Mouse (Mus musculus) forebrain, embryonic 15.5 days (tissue): ENCODE results near the gene Rhox13. TPM values are rescaled to one million over a fixed set of nuclear protein-coding genes. Genes with fewer than 3 reads are reported as not detected.

Source experiments
- ATAC-seq: fragments of 200-750 bp; cut with Nextera tagmentation; replicated peaks from 2 replicates; pipeline ENCODE4 v1.8.0; 2017; ENCODE audit warnings: mild to moderate bottlenecking, moderate TSS enrichment, moderate library complexity
- H3K27ac ChIP-seq: fragments of 300-500 bp; sonication (generic); replicated peaks from 2 replicates; pipeline ENCODE4 v1.5.1; 2015; ENCODE audit warnings: mild to moderate bottlenecking, inconsistent platforms
- H3K27me3 ChIP-seq: fragments of 300-500 bp; sonication (generic); 2 replicates; pipeline ENCODE4 v1.6.1; 2015; ENCODE audit warnings: inconsistent platforms
- H3K36me3 ChIP-seq: fragments of 300-500 bp; sonication (generic); 2 replicates; pipeline ENCODE4 v1.6.1; 2015; ENCODE audit warnings: mild to moderate bottlenecking, inconsistent platforms
- H3K4me1 ChIP-seq: fragments of 300-500 bp; sonication (generic); 2 replicates; pipeline ENCODE4 v1.6.1; 2015; ENCODE audit warnings: inconsistent platforms
- H3K4me2 ChIP-seq: fragments of 300-500 bp; sonication (generic); replicated peaks from 2 replicates; pipeline ENCODE4 v1.6.1; 2015; ENCODE audit warnings: mild to moderate bottlenecking, inconsistent platforms
- H3K4me3 ChIP-seq: fragments of 300-500 bp; sonication (generic); 2 replicates; pipeline ENCODE4 v1.5.1; 2015; ENCODE audit warnings: mild to moderate bottlenecking, inconsistent platforms
- H3K9ac ChIP-seq: fragments of 300-500 bp; sonication (generic); replicated peaks from 2 replicates; pipeline ENCODE4 v1.6.1; 2015; ENCODE audit warnings: mild to moderate bottlenecking, inconsistent platforms
- H3K9me3 ChIP-seq: fragments of 300-500 bp; sonication (generic); 2 replicates; pipeline ENCODE4 v1.6.1; 2016; ENCODE audit warnings: inconsistent platforms
- WGBS: fragments of 180-500 bp; shearing (Covaris S2); methylation state at CpG from one replicate; pipeline ENCODE4 v1.1.7; 2015; ENCODE audit warnings: mixed read lengths; 5-methylcytosine and 5-hydroxymethylcytosine counted together
- polyA plus RNA-seq: library from polyadenylated mRNA; unstranded; fragments of >200 nt; fragmentation: Nextera tagmentation; extraction: Ambion mirVana; gene quantifications from 2 replicates; pipeline ENCODE4 v1.2.1, GENCODE M21; 2015

The Rhox13 gene
- polyA plus RNA-seq = not detected in 2 replicates

GRCm38 (mm10) chrX:38120982-38121381 is at the start of gene Rhox13:
Gene Rhox13 (plus strand): TSS chrX:38121219.
- 96% methylated on average over 20 of the region's 20 CpGs for WGBS
- Histone ChIP-seq H3K4me1 (no peaks in the 10 kb centered on the region), H3K9ac (no peak within 1 kb of the TSS), H3K4me2 (no peak within 1 kb of the TSS), H3K4me3 (no peak within 1 kb of the TSS), H3K27ac (no peak within 1 kb of the TSS), H3K36me3 (no peaks in the 10 kb centered on the region), H3K9me3 (peaks cover 6% of the 10 kb centered on the region; the same call in 1 of the 2 replicates), H3K27me3 (no peaks in the 10 kb centered on the region)
- no peak for ATAC-seq

- Histone ChIP-seq H3K9ac (no peak overlapping the region), H3K4me1 (no peaks in the 10 kb centered on the region), H3K27me3 (no peaks in the 10 kb centered on the region), H3K4me3 (no peak overlapping the region), H3K27ac (no peak overlapping the region), H3K9me3 (no peaks in the 10 kb centered on the region), H3K36me3 (no peaks in the 10 kb centered on the region), H3K4me2 (no peak overlapping the region)
- 16% methylated on average over 12 of the region's 12 CpGs for WGBS
- ATAC-seq = no peak
These were observed 36.8 kb upstream of the Rhox13 start for GRCm38 (mm10) chrX:38084226-38084625.

GRCm38 (mm10) chrX:38085041-38085440 is 36.0 kb upstream of the Rhox13 start, which contains the start of gene Rhox11:
Gene Rhox11 (minus strand): TSS chrX:38085141.
- ATAC-seq = no peak
- no peaks in the 10 kb centered on the region for H3K9me3 ChIP-seq
- H3K4me2 ChIP-seq = no peak within 1 kb of the TSS
- no peaks in the 10 kb centered on the region for H3K36me3 ChIP-seq
- H3K4me3 ChIP-seq = no peak within 1 kb of the TSS
- no peaks in the 10 kb centered on the region for H3K27me3 ChIP-seq
- WGBS = 84% methylated on average over 9 of the region's 9 CpGs
- no peaks in the 10 kb centered on the region for H3K4me1 ChIP-seq
- no peak within 1 kb of the TSS for H3K27ac ChIP-seq
- no peak within 1 kb of the TSS for H3K9ac ChIP-seq

GRCm38 (mm10) chrX:38110807-38111206 is 10.2 kb upstream of the Rhox13 start, which contains the start of gene Rhox12:
Gene Rhox12 (minus strand): TSS chrX:38110907.
- Histone ChIP-seq H3K27me3 (no peaks in the 10 kb centered on the region), H3K9me3 (no peaks in the 10 kb centered on the region), H3K4me1 (no peaks in the 10 kb centered on the region), H3K4me3 (no peak within 1 kb of the TSS), H3K36me3 (no peaks in the 10 kb centered on the region), H3K4me2 (no peak within 1 kb of the TSS), H3K9ac (no peak within 1 kb of the TSS), H3K27ac (no peak within 1 kb of the TSS)
- ATAC-seq = no peak
- WGBS = 72% methylated on average over 4 of the region's 4 CpGs

GRCm38 (mm10) chrX:38121478-38121877 is 459 bp downstream of the Rhox13 start:
- ATAC-seq = no peak
- Histone ChIP-seq H3K9ac (no peak overlapping the region), H3K9me3 (peaks cover 6% of the 10 kb centered on the region; the same call in 1 of the 2 replicates), H3K4me3 (no peak overlapping the region), H3K36me3 (no peaks in the 10 kb centered on the region), H3K4me1 (no peaks in the 10 kb centered on the region), H3K27me3 (no peaks in the 10 kb centered on the region), H3K27ac (no peak overlapping the region), H3K4me2 (no peak overlapping the region)
- WGBS = 89% methylated on average over 30 of the region's 34 CpGs

- WGBS = 73% methylated on average over 1 of the region's 1 CpGs
- Histone ChIP-seq H3K27ac (no peak overlapping the region), H3K36me3 (no peaks in the 10 kb centered on the region), H3K9me3 (no peaks in the 10 kb centered on the region), H3K4me2 (no peak overlapping the region), H3K4me1 (no peaks in the 10 kb centered on the region), H3K9ac (no peak overlapping the region), H3K27me3 (no peaks in the 10 kb centered on the region), H3K4me3 (no peak overlapping the region)
- ATAC-seq = no peak
These were observed 38.1 kb downstream of the Rhox13 start for GRCm38 (mm10) chrX:38159097-38159496.

GRCm38 (mm10) chrX:38165315-38165714 is 44.3 kb downstream of the Rhox13 start:
- Histone ChIP-seq H3K27me3 (no peaks in the 10 kb centered on the region), H3K36me3 (no peaks in the 10 kb centered on the region), H3K4me3 (no peak overlapping the region), H3K4me1 (no peaks in the 10 kb centered on the region), H3K9me3 (no peaks in the 10 kb centered on the region), H3K4me2 (no peak overlapping the region), H3K27ac (no peak overlapping the region), H3K9ac (no peak overlapping the region)
- WGBS = 85% methylated on average over 3 of the region's 3 CpGs
- no peak for ATAC-seq

- Histone ChIP-seq H3K4me3 (no peak overlapping the region), H3K9ac (no peak overlapping the region), H3K27ac (no peak overlapping the region), H3K36me3 (no peaks in the 10 kb centered on the region), H3K9me3 (no peaks in the 10 kb centered on the region), H3K27me3 (no peaks in the 10 kb centered on the region), H3K4me1 (no peaks in the 10 kb centered on the region), H3K4me2 (no peak overlapping the region)
- WGBS = 80% methylated on average over 9 of the region's 9 CpGs
- ATAC-seq = no peak
These were observed 45.0 kb downstream of the Rhox13 start for GRCm38 (mm10) chrX:38166064-38166463.

GRCm38 (mm10) chrX:38166592-38166991 is 45.6 kb downstream of the Rhox13 start:
- Histone ChIP-seq H3K4me1 (no peaks in the 10 kb centered on the region), H3K4me3 (no peak overlapping the region), H3K27me3 (no peaks in the 10 kb centered on the region), H3K9ac (no peak overlapping the region), H3K27ac (no peak overlapping the region), H3K9me3 (no peaks in the 10 kb centered on the region), H3K36me3 (no peaks in the 10 kb centered on the region), H3K4me2 (no peak overlapping the region)
- no peak for ATAC-seq
- WGBS = 85% methylated on average over 4 of the region's 4 CpGs

Other genes with a start within 250 kb of the Rhox13 start
- gene Rhox8, start 242.3 kb upstream of the Rhox13 start, polyA plus RNA-seq = not detected in 2 replicates
- gene Rhox7b, start 224.0 kb upstream of the Rhox13 start, polyA plus RNA-seq = not detected in 2 replicates
- not detected in 2 replicates for gene Rhox9, start 219.4 kb upstream of the Rhox13 start, polyA plus RNA-seq
- not detected in 2 replicates for gene Btg1-ps1, start 102.4 kb upstream of the Rhox13 start, polyA plus RNA-seq
- gene Btg1-ps2, start 78.1 kb upstream of the Rhox13 start, polyA plus RNA-seq = not detected in 2 replicates
- gene Rhox10, start 54.7 kb upstream of the Rhox13 start, polyA plus RNA-seq = not detected in 2 replicates
- not detected in 2 replicates for gene Rhox11, start 36.1 kb upstream of the Rhox13 start, polyA plus RNA-seq
- not detected in 2 replicates for gene Rhox12, start 10.3 kb upstream of the Rhox13 start, polyA plus RNA-seq
- gene Zbtb33, start 68.6 kb downstream of the Rhox13 start, polyA plus RNA-seq = 5.4 and 5.9 TPM in 2 replicates
- gene Tmem255a, start 131.2 kb downstream of the Rhox13 start, polyA plus RNA-seq = 11.5 and 13.2 TPM in 2 replicates
- 0.05 TPM in 1 of 2 replicates, not detected in the other for gene Atp1b4, start 195.0 kb downstream of the Rhox13 start, polyA plus RNA-seq